Mouse (Mus musculus): Measurements from ENCODE around the gene Hoxa6.

Hoxa6 gene

DNA sequence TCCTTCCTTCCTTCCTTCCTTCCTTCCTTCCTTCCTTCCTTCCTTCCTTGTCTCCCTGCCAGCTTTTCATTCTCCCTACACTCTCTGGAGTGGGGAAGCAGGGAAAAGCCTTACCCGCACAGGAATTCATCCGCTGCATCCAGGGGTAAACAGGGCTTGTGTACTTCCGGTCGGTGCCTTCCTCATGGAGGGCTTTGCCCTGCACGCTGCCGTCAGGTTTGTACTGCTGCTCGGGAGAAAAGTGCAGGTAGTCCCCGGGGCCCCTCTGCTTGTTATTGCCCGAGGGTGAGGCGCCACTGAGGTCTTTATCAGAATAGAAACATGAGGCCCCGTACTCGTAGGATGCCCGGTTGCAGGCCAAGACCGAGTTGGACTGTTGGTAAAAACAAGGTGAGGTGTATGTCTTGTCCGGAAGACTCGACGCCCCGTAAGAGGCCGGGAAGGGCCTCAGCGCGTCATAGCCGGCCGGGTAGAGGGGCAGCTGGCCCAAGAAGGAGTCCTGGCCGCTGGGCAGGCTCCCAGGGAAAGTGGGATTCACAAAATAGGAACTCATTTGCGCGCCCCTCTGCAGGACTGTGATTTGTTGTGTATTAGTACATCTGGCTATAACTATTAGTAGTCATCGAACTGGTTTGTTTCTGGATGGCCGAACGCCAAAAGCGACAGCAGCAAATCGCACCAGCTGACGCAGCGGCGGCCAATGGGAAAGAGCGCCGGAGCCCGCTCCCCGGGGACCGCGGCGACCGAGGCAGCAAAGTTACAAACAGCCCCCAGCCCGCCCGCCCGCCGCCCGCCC is at the start of gene Hoxa6:
Gene Hoxa6 (minus strand): TSS at position 651 of the 796 bp plus-strand sequence.
- peak; percentile 80 to 92 for DNase-seq (ENCODE audit: inconsistent age in 2 of 2, low spot score in 1 of 2)

DNA sequence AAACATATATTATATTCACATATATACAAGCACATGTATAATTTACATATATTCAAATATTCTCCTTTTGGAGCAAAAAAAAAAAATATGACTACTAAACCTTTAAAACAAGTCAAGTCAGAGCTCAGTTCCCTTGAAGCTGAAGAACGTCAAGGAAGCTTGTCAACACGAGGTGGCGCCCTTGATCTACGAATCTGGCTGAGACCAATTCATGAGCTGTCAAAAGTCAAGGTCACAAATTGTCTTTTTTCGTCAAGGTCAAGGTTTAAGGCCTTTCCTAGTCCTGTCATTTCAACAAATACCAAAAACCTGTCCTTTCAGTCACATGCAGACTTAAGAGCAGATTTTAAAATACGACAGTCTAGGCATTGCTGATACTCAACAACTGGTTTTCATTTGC is 48.4 kb upstream of the Hoxa6 start:
- peak; percentile 67 to 93 for DNase-seq (ENCODE audit: inconsistent age in 2 of 2, low spot score in 1 of 2)

DNA sequence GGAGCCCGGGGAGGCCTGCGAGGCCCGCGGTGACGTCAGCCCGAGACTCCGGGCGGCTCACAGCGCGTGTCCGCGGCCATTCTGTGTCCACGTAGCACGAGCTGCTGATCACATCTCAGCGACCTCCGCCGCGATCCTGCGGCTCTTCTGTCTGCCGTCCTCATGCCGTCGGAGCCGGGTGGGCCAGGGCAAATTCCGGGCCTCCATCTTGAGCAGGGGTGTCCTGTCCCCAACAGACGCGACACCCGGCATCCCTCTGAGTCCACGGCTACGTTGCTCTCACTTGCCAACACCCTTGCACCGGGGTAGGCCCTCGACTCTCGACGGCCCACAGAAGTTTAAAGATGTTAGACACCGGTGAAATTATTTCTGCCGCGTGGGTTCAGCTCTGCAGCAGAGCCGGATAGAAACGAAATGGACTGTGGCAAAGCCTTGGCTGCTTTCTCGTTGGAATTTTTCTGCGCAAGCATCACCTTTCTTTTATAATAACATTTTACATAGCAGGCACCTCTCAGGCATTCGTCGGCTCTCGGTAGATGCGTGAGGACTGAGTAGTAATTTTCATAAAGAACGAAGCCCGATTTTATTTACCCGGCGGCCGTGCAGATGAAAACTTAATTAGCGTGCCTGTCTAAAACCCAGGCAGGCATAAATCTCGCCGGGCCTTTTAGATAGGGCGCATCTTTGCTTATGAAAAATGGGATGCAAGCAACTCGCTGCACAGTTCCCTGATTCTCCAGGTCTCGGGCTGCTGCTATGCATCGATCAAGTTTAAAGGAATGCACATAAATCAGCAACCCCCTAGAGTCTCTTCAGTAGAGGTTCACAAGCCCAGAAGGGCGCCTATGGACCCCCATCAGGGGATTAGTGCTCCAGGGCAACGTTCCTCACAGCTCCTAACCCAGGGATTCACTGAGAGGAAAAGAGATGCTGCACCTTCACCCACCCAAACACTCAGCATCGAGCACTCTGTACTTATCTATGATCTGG is 45.3 kb upstream of the Hoxa6 start:
- peak in 1 of 2 experiments; percentile 58 for DNase-seq (ENCODE audit: inconsistent age in 2 of 2, low spot score in 1 of 2)

DNA sequence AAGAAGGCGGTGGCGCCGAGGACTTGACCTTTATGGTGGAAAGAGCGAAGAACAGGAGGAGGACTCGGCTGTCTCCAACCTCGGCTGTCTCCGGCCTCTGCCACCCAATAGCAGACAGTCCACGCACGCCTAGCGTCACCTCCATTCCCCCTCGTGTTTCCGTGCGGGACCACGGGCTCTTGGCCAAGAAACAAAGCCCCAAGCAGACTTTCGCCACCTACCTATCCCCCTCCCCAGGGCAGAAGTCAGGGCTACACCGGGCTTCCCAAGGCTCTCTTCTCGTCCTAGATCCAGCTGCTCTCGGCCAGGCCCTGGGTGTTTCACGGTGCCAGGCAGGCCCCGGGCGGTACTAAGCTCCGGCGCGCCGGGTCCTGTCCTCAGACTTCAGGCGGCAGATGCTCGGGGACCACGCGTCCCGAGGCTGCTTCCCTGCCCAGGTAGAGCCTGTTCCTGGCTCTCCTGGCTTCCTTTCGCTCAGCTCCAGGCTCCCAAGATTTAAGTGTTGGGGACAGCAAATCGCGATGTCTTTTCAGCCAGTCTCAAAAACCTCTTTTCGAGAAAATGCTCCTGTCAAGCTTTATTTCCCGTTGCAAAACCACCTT is 44.4 kb upstream of the Hoxa6 start:
- DNase-seq (ENCODE audit: inconsistent age in 2 of 2, low spot score in 1 of 2): no peak

DNA sequence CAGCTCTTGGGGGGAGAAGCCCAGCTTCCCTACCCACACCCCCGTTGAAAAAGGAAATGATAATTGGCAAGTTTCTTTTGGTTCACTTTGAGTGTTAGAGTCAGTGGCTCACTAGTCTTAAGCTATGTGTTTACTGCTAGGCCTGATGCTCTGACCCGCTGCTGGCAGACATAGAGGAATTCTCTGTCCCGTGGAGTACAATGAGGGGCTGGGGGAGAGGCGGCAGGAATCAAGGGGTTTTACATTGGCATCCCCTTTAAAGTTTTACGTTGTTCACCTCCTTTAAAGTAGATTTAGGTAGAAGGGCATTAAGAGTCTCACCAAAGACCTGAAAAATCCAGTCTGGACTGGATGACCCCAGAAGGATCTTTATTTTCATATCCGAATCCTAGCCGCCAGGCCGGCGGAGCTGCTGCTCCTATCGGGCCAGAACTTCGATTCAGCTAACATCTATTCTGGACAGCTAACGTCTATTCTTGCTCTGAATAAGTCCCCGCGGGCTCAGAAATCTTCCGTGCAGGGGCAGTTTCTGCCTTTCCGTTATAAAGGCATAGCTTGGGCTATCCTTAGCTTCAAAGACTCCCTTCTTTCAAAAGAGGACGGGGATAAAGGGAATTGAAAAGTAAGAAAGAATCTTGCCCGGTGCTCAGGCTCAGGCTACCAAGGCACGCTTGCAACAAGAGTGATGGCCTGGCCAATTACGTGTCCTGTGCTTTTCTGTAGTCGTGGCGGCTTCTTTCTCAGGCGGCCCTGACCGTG is 43.7 kb upstream of the Hoxa6 start:
- peak in 1 of 2 experiments; percentile 49 for DNase-seq (ENCODE audit: inconsistent age in 2 of 2, low spot score in 1 of 2)

DNA sequence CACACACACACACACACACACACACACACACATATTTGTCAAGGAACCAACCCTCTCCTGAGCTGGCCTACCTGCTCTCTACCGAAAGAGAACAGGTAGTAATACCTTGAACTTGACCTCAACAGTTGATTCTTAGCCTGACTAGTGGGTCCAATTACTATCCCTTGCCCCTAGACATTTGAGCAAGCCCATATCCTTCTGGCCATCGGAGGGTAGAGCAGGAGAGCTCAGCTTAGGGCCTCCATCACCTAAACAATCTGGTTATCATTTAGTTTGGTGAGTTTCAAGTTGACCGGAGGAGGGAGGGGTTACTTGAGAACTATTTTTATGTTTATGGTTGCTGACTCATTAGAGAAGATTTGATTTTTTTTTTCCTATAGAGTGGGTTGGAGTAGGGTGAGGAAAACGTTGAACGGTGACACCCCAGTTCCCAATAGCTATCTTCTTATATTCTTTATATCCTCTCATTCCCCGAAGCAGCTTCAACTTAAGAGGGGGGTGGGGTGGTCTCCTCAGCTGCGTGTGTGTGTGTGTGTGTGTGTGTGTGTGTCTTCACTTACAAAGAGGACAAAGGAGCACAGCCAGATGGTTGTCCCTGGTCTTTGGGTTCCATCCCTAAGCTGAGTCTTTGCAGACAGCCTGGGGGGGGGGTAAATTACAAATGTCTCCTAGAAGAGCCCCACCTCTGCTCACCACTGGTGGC is 42.8 kb upstream of the Hoxa6 start:
- no peak for DNase-seq (ENCODE audit: inconsistent age in 2 of 2, low spot score in 1 of 2)

DNA sequence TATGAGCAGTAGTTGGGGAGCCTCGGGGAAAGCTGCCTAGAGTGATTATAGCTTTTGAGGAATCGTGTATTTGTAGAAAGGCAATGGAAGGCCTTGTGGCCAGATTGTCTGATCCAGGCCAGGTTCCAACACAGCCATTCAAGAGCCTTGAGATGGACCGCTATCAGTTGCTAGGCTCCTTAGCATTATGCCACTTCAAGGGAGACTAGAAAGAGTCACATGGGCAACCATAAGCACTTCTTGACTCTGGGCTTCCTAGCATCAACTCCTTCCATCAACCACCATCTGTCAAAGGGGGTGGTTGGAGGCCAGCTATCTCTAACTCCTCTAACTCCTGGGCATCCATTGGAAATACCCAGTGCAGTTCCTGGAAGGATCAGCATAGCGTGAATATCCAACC is 41.3 kb upstream of the Hoxa6 start:
- DNase-seq (ENCODE audit: inconsistent age in 2 of 2, low spot score in 1 of 2): no peak

DNA sequence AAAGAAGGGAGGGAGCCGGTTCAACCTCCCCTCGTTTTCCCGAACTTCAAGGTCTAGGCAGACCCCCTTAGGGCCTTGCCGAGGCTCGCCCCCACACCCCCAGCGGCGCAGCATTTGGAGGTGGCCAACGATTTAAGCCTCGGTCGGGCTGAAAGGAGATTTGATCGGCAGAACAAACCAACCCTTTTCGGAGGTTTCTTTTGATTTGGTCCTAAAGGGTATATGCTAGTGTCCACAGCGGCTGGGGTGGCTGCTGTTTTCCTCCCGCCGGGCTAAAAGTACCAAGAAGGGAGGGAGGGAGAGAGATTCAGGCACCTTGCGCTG is 40.9 kb upstream of the Hoxa6 start:
- no peak for DNase-seq (ENCODE audit: inconsistent age in 2 of 2, low spot score in 1 of 2)

DNA sequence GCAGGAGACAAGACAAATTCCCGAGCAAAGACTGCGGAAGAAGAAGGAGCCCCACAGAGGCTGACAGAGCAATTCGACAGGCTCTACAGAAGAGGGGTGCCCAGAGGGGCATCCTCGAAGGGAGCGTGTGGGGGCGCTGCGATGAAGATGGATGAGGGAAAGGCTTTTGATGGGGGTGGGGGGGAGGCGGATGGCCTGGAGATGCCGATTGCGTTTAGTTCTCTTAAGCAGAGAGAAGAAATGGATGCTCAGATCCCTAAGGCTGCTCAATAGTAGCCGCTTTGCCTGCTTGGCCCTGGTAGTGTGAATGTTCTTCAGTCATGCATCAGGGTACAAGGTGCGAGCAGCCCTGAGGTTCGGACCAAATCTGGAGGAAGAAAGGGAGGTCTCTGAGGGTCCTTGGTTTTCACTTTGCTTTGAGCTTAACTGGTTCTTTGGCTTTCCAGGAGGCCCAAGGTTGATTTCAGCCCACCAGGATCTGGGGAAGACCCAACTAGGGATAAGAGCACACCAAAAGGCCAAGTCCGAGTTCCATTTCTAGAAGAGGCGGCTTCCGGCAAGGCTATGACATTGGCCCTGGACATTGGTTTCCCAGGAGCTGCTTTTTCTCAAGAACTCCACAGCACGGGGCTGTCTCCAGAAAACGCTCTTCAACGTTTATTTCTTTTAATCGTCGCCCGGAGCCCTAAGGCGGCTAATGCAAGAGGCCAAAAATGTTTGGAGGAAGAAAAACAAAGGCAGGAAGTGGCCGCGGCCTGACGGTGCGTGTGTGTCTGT is 40.3 kb upstream of the Hoxa6 start:
- no peak for DNase-seq (ENCODE audit: inconsistent age in 2 of 2, low spot score in 1 of 2)

DNA sequence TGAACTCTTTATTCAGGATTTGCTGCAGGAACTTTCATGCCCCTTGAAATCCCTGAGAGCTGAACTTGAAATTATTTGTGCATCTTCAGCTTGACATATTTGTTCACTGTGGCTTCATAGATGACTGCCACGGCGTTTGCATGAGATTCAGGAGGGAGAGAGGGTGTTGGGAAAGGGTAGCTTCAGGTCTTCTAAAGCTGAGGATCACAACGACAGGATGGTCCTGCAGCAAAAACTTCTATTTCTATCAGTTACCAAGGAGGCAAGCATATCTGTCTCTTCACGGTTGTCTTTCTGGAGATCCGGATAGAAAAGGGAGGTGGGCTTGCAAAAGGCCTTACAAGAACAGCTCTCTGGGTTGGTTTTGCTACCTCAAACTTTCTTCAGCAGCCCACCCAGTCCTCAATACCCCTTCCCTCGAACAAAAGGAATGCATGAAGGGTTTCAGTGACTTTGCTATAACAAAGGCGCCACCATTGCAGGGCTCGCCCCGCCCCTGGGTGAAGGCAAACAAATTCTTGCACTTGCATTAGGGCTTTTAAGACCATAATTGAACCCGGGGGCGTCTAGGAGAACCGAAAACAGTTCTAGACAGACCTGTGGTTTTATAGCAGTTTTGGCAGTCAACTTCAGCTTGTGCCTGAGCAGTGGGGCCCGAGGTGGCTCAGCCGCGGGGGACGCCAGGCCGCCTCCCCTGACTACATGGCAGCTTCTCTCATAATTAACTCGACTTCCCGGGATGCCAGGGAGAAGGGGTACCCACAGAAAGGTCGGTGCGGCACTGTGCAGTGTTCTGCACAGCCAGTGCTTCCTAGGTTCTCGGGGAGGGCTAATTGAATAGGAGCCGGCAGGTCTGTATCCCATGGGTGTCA is 39.5 kb upstream of the Hoxa6 start:
- DNase-seq (ENCODE audit: inconsistent age in 2 of 2, low spot score in 1 of 2): no peak

DNA sequence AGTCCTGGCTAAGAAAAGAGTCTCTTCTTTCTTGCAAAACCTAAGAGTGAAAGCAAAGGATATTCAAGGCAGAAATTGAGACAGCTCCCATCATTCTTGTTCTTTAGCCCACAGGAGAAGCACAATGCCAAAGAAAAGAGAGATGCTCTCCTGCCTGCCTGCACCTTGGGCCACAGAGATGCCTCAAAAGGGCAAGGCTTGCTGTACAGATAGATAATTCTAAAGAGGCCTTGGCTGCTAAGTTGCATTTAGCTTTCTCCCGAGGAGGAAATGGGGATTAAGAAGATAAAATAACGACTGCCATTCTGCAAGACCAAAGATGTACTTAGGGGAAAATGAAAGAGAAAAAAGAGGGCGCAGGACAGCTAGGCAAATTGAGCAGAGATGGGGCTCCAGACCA is 38.4 kb upstream of the Hoxa6 start:
- DNase-seq (ENCODE audit: inconsistent age in 2 of 2, low spot score in 1 of 2): no peak

DNA sequence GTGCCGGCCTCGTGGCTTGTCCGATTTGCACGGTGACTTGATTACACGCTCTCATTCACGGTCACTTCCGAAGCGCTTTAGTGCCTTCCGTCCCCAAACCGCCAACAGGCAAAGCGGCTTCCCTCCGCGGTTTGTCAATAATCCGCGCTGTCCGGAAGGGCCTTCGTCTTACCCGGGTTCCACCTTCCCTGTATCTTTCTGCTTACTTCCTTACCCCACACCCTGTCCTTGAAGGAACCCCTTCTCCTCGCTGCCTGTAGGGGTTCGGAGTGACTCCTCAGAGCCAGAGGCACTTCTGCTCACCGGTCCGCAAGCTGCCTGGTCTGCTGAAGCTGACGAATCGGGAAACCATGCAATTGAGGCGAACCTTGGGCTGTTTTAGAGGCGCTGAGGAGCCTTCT is 37.9 kb upstream of the Hoxa6 start:
- DNase-seq (ENCODE audit: inconsistent age in 2 of 2, low spot score in 1 of 2): no peak

DNA sequence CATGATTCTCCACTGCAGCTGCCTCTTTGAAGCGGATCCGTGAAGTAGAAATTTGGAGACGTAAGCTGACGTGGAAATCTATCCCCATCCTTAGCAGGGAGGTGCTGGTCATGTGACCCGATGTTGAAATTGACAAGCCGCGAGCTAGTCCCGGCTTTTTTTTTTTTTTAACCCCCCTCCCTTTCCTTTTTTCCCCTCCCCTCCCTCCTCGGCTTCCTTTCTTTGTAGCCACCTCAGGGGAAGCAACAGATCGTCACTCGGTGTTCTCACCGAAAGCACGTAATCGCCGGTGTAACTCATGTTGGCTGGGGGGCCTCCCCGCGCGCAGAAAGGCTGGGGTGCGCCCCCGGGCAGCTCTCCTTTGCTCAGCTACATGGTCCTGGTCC is 37.2 kb upstream of the Hoxa6 start, which contains the start of gene Hoxa11:
Gene Hoxa11 (minus strand): TSS at position 54 of the 386 bp plus-strand sequence.
- no peak for DNase-seq (ENCODE audit: inconsistent age in 2 of 2, low spot score in 1 of 2)

DNA sequence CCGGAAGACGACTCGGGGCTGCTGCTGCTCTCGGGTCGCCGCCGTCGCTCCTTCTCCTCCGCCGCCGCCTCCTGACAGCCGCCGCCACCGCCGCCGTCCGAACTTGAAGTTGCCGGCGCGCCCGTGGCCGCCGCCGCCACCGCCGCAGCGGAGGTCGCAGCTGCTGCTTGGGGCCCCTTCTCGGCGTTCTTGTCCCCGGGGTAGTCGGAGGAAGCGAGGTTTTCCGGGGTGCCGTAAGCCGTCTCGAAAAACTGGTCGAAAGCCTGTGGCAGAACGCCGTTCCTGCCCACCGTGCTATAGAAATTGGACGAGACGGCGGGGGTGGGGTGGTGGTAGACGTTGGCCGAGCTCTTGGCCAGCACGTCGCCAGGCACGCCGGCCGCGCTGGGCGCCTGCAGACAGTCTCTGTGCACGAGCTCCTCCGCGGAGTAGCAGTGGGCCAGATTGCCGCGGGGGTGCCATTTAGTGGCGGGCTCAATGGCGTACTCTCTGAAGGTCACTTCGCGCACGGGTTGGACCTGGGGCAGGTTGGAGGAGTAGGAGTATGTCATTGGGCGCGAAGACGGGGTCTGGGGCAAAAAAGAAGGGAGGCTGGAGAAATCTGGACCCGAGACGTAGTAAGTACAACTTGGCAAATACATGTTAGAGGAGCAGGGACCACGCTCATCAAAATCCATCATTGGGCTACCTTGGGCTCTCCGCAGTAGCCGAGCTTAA is 36.7 kb upstream of the Hoxa6 start:
- DNase-seq (ENCODE audit: inconsistent age in 2 of 2, low spot score in 1 of 2): no peak

DNA sequence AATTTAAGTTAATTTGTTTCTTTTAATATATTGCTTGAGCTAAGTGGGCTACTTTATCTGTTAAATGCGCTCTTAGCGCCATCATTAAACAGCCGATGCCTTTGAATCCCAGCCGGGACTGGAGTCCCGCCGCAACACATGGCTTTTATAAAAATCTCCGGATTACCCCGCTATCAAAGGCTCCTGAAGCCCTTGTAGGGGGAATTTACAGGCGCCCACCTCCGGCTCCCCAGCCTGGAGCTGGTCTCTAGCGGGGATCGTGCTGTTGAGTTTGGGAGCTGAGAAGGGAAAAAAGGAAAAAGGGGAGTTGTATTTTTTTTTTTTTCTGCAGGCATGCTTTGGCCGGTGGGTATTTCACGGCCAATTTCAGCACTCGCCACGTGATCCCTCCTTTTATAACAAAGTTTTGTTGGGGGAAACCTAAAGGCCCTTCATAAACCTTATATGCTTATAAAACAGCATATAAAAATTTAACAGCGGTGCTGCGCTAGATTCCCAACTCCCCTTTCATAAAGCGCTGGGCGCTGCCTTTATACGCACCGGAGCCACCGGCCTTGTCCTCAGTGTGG is 36.0 kb upstream of the Hoxa6 start:
- DNase-seq (ENCODE audit: inconsistent age in 2 of 2, low spot score in 1 of 2): no peak

DNA sequence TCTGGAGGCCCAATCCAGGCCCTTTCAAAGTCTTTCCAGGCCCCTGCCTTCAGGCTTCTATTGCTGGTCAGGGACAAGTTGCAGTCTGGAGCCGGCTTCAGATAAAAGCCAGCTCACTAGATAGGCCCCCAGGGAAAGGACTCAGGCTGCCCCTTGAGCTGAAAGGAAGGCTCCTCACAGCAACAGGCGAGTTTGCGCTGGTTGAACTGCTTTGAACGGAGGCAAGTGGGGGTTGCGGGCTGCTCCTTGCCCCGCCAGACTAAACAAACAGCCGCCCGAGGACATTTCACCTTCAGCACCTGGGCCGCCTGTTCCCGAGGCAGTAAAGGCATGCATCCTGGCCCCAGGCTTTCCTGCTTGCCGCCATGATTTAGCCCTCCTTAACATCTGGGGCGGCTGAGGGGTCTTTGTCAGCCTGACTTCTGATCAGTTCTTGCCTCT is 35.2 kb upstream of the Hoxa6 start:
- DNase-seq (ENCODE audit: inconsistent age in 2 of 2, low spot score in 1 of 2): no peak

DNA sequence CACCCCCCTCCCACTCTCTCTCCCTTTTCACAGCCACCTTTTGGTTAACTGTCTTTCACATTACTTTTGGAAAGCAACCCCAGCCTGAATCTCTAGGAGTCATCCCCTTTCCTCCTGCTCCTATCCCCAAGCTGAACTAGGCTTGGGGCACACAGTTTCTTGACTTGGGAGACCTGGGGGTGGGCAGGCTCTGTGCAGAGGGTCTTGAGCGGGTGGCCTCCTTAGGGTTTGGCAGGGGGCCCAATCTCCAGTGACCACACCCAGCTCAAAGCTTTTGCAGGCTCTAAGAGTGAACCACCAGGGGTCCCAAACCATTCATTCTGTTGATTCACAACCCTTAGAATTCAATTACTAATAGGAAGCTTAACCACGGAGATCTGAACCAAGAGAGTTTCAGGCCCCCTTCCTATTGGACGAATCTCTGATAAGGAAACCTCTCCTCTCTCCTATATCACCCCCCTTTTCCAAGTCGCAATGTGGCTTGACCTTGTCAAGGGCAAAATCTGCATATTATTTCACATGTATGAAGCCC is 34.3 kb upstream of the Hoxa6 start:
- no peak for DNase-seq (ENCODE audit: inconsistent age in 2 of 2, low spot score in 1 of 2)
